8 mouse cellular contexts compared by ENCODE assay signal in the genomic region with DNA sequence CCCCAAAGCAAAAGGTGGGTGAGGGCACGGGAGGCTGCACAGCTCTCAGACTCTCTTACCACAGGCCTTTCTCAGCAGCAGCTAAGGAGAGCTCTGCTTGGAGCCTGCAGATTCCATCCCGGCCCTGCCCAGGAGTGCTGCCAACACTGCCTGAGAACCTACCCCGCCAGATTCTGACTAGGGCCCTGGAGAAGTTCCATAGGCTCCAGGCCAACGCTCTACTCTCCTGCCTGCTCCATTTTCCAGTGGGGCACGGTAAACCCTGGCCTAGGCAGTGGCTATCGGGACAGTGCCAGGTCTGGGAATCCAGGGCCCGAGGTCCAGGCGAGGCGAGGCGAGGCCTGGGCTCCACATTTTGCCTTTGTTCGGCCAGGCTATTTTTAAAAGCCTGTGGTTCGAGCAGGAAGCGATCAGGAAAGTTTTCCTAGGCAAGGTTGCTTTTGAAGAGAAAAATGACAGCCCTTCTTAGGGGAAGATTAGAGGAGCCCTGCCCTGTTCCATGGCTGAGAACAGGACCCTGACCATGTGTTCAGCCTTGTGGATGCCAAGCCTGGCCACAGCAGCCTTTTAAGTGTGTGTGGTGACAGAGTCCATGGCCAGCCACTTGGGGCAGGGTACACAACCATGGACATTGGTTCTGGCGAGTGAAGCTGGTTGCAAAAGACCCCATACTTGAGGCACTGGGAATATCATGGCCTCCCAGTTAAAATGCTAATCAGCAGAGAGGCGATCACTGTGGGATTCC.
DNase-seq lines count a peak whose midpoint lies in the region; ATAC-seq lines count a peak whose summit lies in the region.

No protein-coding gene starts in this region.

- DNase-seq in adrenal gland, postnatal 36 days, result peak; percentile 60 to 75
- DNase-seq in cerebellum, postnatal 10 days, result peak; percentile 94 to 97
- peak; percentile 99 for DNase-seq in heart, adult 11 months
- DNase-seq in kidney, adult 9 months, result peak; percentile 47
- DNase-seq in left cerebral cortex, postnatal 36 days (ENCODE audit: low spot score in 2 of 2), result peak; percentile 84 to 86
- peak; percentile 75 to 80 for DNase-seq in right cerebral cortex, adult 2 months (ENCODE audit: low spot score in 2 of 2)
- DNase-seq in thymus, adult 18-20 months, result no peak

- ATAC-seq in activated CD4-positive, CD25-positive, alpha-beta regulatory T cell, adult 4 months, result no peak

- intact Hi-C loops in left cerebral cortex, postnatal 36 days (cut with DNase I), result no loop called here

Comparison
In these comparisons a context has a peak if more than half of its experiments do, and no peak if none do; other contexts are left out.
1. DNase-seq: peak in adrenal gland, postnatal 36 days (2 of 2), cerebellum, postnatal 10 days (2 of 2), heart, adult 11 months (single experiment), kidney, adult 9 months (single experiment), left cerebral cortex, postnatal 36 days (2 of 2) and right cerebral cortex, adult 2 months (2 of 2); none in thymus, adult 18-20 months (0 of 2).